Comparison of ENCODE assay signal across 10 mouse cellular contexts in the genomic region with DNA sequence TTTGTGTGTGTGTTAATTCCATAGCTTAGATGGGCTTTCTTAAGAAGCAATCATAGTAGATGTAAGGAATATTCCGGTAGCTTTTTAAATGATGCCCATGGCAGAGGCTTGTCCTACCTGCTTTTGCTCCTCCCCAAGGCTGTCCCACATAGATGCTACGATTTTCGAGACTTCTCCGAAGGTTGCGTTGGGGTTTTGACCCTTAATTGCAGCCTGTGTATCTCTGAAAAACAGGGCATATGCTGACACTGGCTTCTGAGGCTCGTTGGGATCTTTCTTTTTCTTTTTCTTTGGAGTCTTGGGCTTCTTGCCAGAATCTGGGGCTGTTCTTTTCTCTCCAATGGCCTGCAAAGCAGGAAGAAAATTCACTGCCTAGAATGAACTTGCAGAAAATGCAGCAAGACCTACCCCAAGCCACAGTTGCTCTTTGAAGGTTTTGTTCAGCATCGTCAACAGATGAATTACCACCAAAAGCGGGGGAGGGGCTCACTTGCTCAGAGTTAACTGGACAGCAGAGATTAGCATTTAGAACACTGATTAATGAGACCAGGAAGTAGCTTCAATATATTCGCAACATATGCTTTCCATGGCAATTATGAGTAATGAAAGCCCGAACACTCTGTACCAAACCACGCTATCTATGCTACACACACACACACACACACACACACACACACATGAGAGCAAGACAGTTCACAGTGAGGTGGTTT.
DNase-seq lines count a peak whose midpoint lies in the region; ATAC-seq lines count a peak whose summit lies in the region.
"Had no signal": no experiment of that assay in that cellular context is flagged by ENCODE, and none has a peak within 500 bp of the region (broad histone marks: within the 10 kb centered on the region; RNA-seq: fewer than 3 reads in every experiment).

No protein-coding gene starts in this region.

- intact Hi-C loops in left cerebral cortex, postnatal 14 days (cut with DNase I) = no loop called here

- H3K9ac ChIP-seq in hindbrain, embryonic 16.5 days (ENCODE audit: low read depth, low read length) = no peak overlapping the region
- H3K9ac ChIP-seq: heart, embryonic 13.5 days had no signal

- peak; percentile 1 for DNase-seq in adrenal gland, postnatal 10 days
- DNase-seq in adrenal gland, postnatal 25 days = no peak
- DNase-seq in left cerebral cortex, postnatal 14 days (ENCODE audit: low spot score in 2 of 2) = peak; percentile 22 to 26
- DNase-seq in left cerebral cortex, adult 11 months (ENCODE audit: low spot score) = no peak
- peak; percentile 71 for DNase-seq in retina, embryonic 14.5 days (ENCODE audit: low spot score)
- no peak for DNase-seq in adrenal gland, postnatal 4 days (ENCODE audit: low spot score in 2 of 2)
- DNase-seq: lung, adult 2 months had no signal

- no peak overlapping the region for H3K4me3 ChIP-seq in hindbrain, embryonic 16.5 days (ENCODE audit: low read length)
- H3K4me3 ChIP-seq: heart, embryonic 13.5 days had no signal

- H3K4me2 ChIP-seq in hindbrain, embryonic 16.5 days (ENCODE audit: low read length) = no peak overlapping the region
- H3K4me2 ChIP-seq: heart, embryonic 13.5 days had no signal

- H3K4me1 ChIP-seq in hindbrain, embryonic 16.5 days (ENCODE audit: control insufficient read depth, insufficient read depth, low read depth, low read length) = peaks cover 5% of the 10 kb centered on the region
- H3K4me1 ChIP-seq: heart, embryonic 13.5 days had no signal

- no peaks in the 10 kb centered on the region for H3K36me3 ChIP-seq in hindbrain, embryonic 16.5 days (ENCODE audit: control insufficient read depth, insufficient read depth, low read length)

- 33% methylated on average over 11 of the region's 11 CpGs for WGBS in hindbrain, embryonic 16.5 days

- peak overlapping the region; percentile 41 for H3K27ac ChIP-seq in hindbrain, embryonic 16.5 days (ENCODE audit: low read depth, low read length)
- H3K27ac ChIP-seq: heart, embryonic 13.5 days had no signal

- no peaks in the 10 kb centered on the region for H3K9me3 ChIP-seq in hindbrain, embryonic 16.5 days (ENCODE audit: control insufficient read depth, low read length)
- H3K9me3 ChIP-seq: heart, embryonic 13.5 days had no signal

- peak; percentile 70; the same call in 1 of the 2 replicates for ATAC-seq in hindbrain, embryonic 16.5 days
- no peak for ATAC-seq in CD4-positive, CD25-positive, alpha-beta regulatory T cell, adult 4 months

- H3K27me3 ChIP-seq in hindbrain, embryonic 16.5 days (replicated peaks; ENCODE audit: control insufficient read depth, insufficient read depth, low read length) = no peaks in the 10 kb centered on the region
- H3K27me3 ChIP-seq: heart, embryonic 13.5 days had no signal

Comparison
In these comparisons a context has a peak if more than half of its experiments do, and no peak if none do; other contexts are left out.
1. DNase-seq: peak in adrenal gland, postnatal 10 days (single experiment), left cerebral cortex, postnatal 14 days (2 of 2) and retina, embryonic 14.5 days (single experiment); none in adrenal gland, postnatal 25 days (single experiment), left cerebral cortex, adult 11 months (single experiment) and adrenal gland, postnatal 4 days (0 of 2).